In the genomic region with DNA sequence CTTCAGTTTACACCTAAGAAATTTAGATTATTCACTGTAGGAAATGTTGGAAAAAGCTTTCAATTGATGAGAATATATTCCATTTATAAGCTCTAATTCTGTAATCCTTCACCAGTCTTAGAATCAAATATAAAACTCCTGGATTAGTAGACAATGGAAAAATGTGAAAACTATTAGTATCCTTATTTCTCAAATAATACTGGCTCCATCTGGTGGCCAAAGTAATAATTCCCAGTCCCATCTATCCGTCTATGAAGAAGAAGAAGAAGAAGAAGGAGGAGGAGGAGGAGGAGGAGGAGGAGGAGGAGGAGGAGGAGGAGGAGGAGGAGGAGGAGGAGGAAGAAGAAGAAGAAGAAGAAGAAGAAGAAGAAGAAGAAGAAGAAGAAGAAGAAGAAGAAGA, we compare ENCODE assay signal across 14 mouse cellular contexts. TPM values are rescaled to one million over a fixed set of nuclear protein-coding genes. Genes with fewer than 3 reads are reported as not detected.
DNase-seq lines count a peak whose midpoint lies in the region; ATAC-seq and TF ChIP-seq lines count a peak whose summit lies in the region.
"Not testable (repeated sequence)": the region's sequence is repeated elsewhere in the genome, so short reads cannot be mapped to it uniquely, and the experiment has no call there.
"Had no signal": no experiment of that assay in that cellular context is flagged by ENCODE, and none has a peak within 500 bp of the region (broad histone marks: within the 10 kb centered on the region; RNA-seq: fewer than 3 reads in every experiment).

No protein-coding gene starts in this region.

- TF ChIP-seq CTCF in lung, embryonic 14.5 days (IDR thresholded peaks at IDR 0.05; ENCODE audit: low read depth): peak; percentile 36; the same call in 1 of the 2 replicates

- not testable (repeated sequence) for H3K4me1 ChIP-seq in lung, embryonic 14.5 days (ENCODE audit: insufficient read depth)

- H3K4me3 ChIP-seq in lung, embryonic 14.5 days (ENCODE audit: low read depth, low read length): not testable (repeated sequence)

- not testable (repeated sequence) for H3K9me3 ChIP-seq in lung, embryonic 14.5 days (ENCODE audit: low read depth, low read length)

- not testable (repeated sequence) for H3K4me2 ChIP-seq in lung, embryonic 14.5 days

- not testable (repeated sequence) for H3K27me3 ChIP-seq in lung, embryonic 14.5 days (ENCODE audit: insufficient read depth, low read length)

- not testable (repeated sequence) for H3K27ac ChIP-seq in lung, embryonic 14.5 days (ENCODE audit: low read depth)

- H3K9ac ChIP-seq in lung, embryonic 14.5 days: not testable (repeated sequence)

- 11% methylated on average over 1 of the region's 1 CpGs for WGBS in lung, embryonic 14.5 days

- ATAC-seq in common myeloid progenitor, adult 5-6 weeks (replicated peaks; ENCODE audit: low read depth, poor library complexity, severe bottlenecking): 0 out of 2 replicates have a peak, but pooled peaks have one; percentile 42
- ATAC-seq in lung, embryonic 14.5 days (ENCODE audit: insufficient read depth): not testable (repeated sequence)

- DNase-seq in brain, adult 2 months (ENCODE audit: low read depth, low spot score): peak; percentile 86
- DNase-seq in gastrocnemius, adult 18-20 months (ENCODE audit: low spot score): peak; percentile 57
- DNase-seq in induced T-regulatory cell, adult 2 months (ENCODE audit: low read depth): peak; percentile 0
- peak; percentile 69 for DNase-seq in layer of hippocampus, adult 9-10 months (ENCODE audit: low spot score)
- DNase-seq in lung, embryonic 14.5 days: peak; percentile 89
- peak; percentile 60 for DNase-seq in retina, postnatal 1 day

- H3K36me3 ChIP-seq in lung, embryonic 14.5 days (ENCODE audit: insufficient read depth): not testable (repeated sequence)

RNA-seq across cellular contexts. Expression of a gene that starts 38.5 kb away (rescaled TPM):
- not detected in 2 replicates for total RNA-seq in common myeloid progenitor, adult 5-6 weeks (2017)
- total RNA-seq in gastrocnemius, adult 18-20 months (2021): 10 to 100 TPM in 1 of 2 experiments, 1 to 10 TPM in 1; 3.7 to 29.0 TPM
- polyA plus RNA-seq in lung, embryonic 14.5 days (2014; fragmentation: Nextera tagmentation; extraction: Ambion mirVana): not detected in 2 replicates
- total RNA-seq: adrenal gland, adult 2 months had no signal
- polyA plus RNA-seq: adrenal gland, adult 2 months; G1E; heart, embryonic 16.5 days; intestine, embryonic 16.5 days; liver, embryonic 15.5 days; midbrain, embryonic 12.5 days; stomach, embryonic 16.5 days had no signal

Comparison
In these comparisons a context has a peak if more than half of its experiments do, and no peak if none do; other contexts are left out.
1. DNase-seq: peak in every context shown above with its lines; median percentile 89 in lung, embryonic 14.5 days; 86 in brain, adult 2 months; 69 in layer of hippocampus, adult 9-10 months; 60 in retina, postnatal 1 day; 57 in gastrocnemius, adult 18-20 months; 0 in induced T-regulatory cell, adult 2 months.